Mouse (Mus musculus): ENCODE data around the gene Ankrd65. TPM values are rescaled to one million over a fixed set of nuclear protein-coding genes. Genes with fewer than 3 reads are reported as not detected.

Ankrd65 gene
- total and polyA plus RNA-seq, 3 experiments, result 0.12 TPM; not detected in 2

- H3K27ac ChIP-seq (ENCODE audit: control insufficient read depth, low read depth, low read length), result no peak overlapping the region
Observed at GRCm38 (mm10) chr4:155817533-155817932, 27.3 kb downstream of the Ankrd65 start.

GRCm38 (mm10) chr4:155821025-155821424 is 30.8 kb downstream of the Ankrd65 start:
- peak in 1 of 3 experiments; percentile 14; a peak in 1 of 6 replicates for TF ChIP-seq CTCF (IDR thresholded peaks at IDR 0.05 in 2 of 3, conservative IDR thresholded peaks at IDR 0.05 in 1 of 3; ENCODE audit: control insufficient read depth in 1 of 3, insufficient read depth in 1 of 3, low read depth in 2 of 3, low read length in 3 of 3, poor library complexity in 1 of 3, severe bottlenecking in 1 of 3)
- TF ChIP-seq BHLHE40 (IDR thresholded peaks at IDR 0.05; ENCODE audit: borderline replicate concordance, low read depth, low read length), result no peak
- TF ChIP-seq CHD1 (IDR thresholded peaks at IDR 0.05; ENCODE audit: low read depth, low read length), result no peak
- TF ChIP-seq ZNF384 (IDR thresholded peaks at IDR 0.05; ENCODE audit: low read depth, low read length), result peak; percentile 72
- Histone ChIP-seq H3K4me1 (ENCODE audit: control insufficient read depth in 1 of 2, insufficient read depth in 2 of 2, low read length in 2 of 2) (no peaks in the 10 kb centered on the region), H3K27me3 (ENCODE audit: control insufficient read depth in 1 of 2, insufficient read depth in 2 of 2, low read length in 2 of 2) (no peaks in the 10 kb centered on the region), H3K9ac (ENCODE audit: control insufficient read depth, low read depth, low read length, poor library complexity, severe bottlenecking) (no peak overlapping the region), H3K4me3 (ENCODE audit: control insufficient read depth in 1 of 2, insufficient read depth in 1 of 2, low read depth in 2 of 2, low read length in 2 of 2) (no peak overlapping the region), H3K9me3 (replicated peaks; ENCODE audit: insufficient read depth, low read length) (no peaks in the 10 kb centered on the region), H3K79me2 (ENCODE audit: control insufficient read depth, insufficient read depth, low read length, poor library complexity) (peaks cover 13% of the 10 kb centered on the region), H3K27ac (ENCODE audit: control insufficient read depth, low read depth, low read length) (no peak overlapping the region), H3K36me3 (ENCODE audit: control insufficient read depth in 1 of 2, insufficient read depth in 2 of 2, low read length in 2 of 2) (peaks cover 4 to 63% of the 10 kb centered on the region in 2 experiments; a peak in 3 of 4 replicates)
- DNase-seq (ENCODE audit: low read depth, low spot score), result peak; percentile 70

More at GRCm38 (mm10) chr4:155817533-155817932, 27.3 kb downstream of the Ankrd65 start:
- H3K4me3 ChIP-seq (ENCODE audit: control insufficient read depth in 1 of 2, insufficient read depth in 1 of 2, low read depth in 2 of 2, low read length in 2 of 2), result no peak overlapping the region
- no peak for DNase-seq (ENCODE audit: low read depth, low spot score)
- H3K9ac ChIP-seq (ENCODE audit: control insufficient read depth, low read depth, low read length, poor library complexity, severe bottlenecking), result no peak overlapping the region
- no peak for TF ChIP-seq POLR2AphosphoS2 (IDR thresholded peaks at IDR 0.05; ENCODE audit: low read length)
- 0 out of 4 replicates have a peak, but pooled peaks of 1 of the 2 experiments have one; percentile 21 for TF ChIP-seq POLR2A (IDR thresholded peaks at IDR 0.05; ENCODE audit: control insufficient read depth in 1 of 2, insufficient read depth in 1 of 2, low read depth in 1 of 2, low read length in 2 of 2, poor library complexity in 1 of 2)
- H3K4me1 ChIP-seq (ENCODE audit: control insufficient read depth in 1 of 2, insufficient read depth in 2 of 2, low read length in 2 of 2), result peaks cover 0 to 14% of the 10 kb centered on the region in 2 experiments; a peak in 3 of 4 replicates
- peaks cover 40% of the 10 kb centered on the region for H3K79me2 ChIP-seq (ENCODE audit: control insufficient read depth, insufficient read depth, low read length, poor library complexity)
- H3K27me3 ChIP-seq (ENCODE audit: control insufficient read depth in 1 of 2, insufficient read depth in 2 of 2, low read length in 2 of 2), result no peaks in the 10 kb centered on the region
- peaks cover 19 to 56% of the 10 kb centered on the region in 2 experiments for H3K36me3 ChIP-seq (ENCODE audit: control insufficient read depth in 1 of 2, insufficient read depth in 2 of 2, low read length in 2 of 2)
- H3K9me3 ChIP-seq (replicated peaks; ENCODE audit: insufficient read depth, low read length), result no peaks in the 10 kb centered on the region

GRCm38 (mm10) chr4:155823443-155823842 is 33.2 kb downstream of the Ankrd65 start:
- Histone ChIP-seq H3K79me2 (ENCODE audit: control insufficient read depth, insufficient read depth, low read length, poor library complexity) (peaks cover 4% of the 10 kb centered on the region), H3K9me3 (replicated peaks; ENCODE audit: insufficient read depth, low read length) (no peaks in the 10 kb centered on the region), H3K4me1 (ENCODE audit: control insufficient read depth in 1 of 2, insufficient read depth in 2 of 2, low read length in 2 of 2) (no peaks in the 10 kb centered on the region), H3K9ac (ENCODE audit: control insufficient read depth, low read depth, low read length, poor library complexity, severe bottlenecking) (no peak overlapping the region), H3K4me3 (ENCODE audit: control insufficient read depth in 1 of 2, insufficient read depth in 1 of 2, low read depth in 2 of 2, low read length in 2 of 2) (no peak overlapping the region), H3K27me3 (ENCODE audit: control insufficient read depth in 1 of 2, insufficient read depth in 2 of 2, low read length in 2 of 2) (no peaks in the 10 kb centered on the region), H3K36me3 (ENCODE audit: control insufficient read depth in 1 of 2, insufficient read depth in 2 of 2, low read length in 2 of 2) (peaks cover 4 to 43% of the 10 kb centered on the region in 2 experiments; a peak in 3 of 4 replicates), H3K27ac (ENCODE audit: control insufficient read depth, low read depth, low read length) (no peak overlapping the region)
- DNase-seq (ENCODE audit: low read depth, low spot score), result no peak
- TF ChIP-seq RCOR1 (IDR thresholded peaks at IDR 0.05; ENCODE audit: low read depth, low read length) (no peak), SMC3 (IDR thresholded peaks at IDR 0.05; ENCODE audit: low read depth, low read length) (no peak), GATA1 (IDR thresholded peaks at IDR 0.05; ENCODE audit: low read depth, low read length) (no peak), JUND (IDR thresholded peaks at IDR 0.05; ENCODE audit: low read depth, low read length) (no peak), CHD2 (IDR thresholded peaks at IDR 0.05; ENCODE audit: low read length) (no peak), ZNF384 (IDR thresholded peaks at IDR 0.05; ENCODE audit: low read depth, low read length) (no peak), POLR2AphosphoS2 (IDR thresholded peaks at IDR 0.05; ENCODE audit: low read length) (no peak), TAL1 (IDR thresholded peaks at IDR 0.05; ENCODE audit: low read length) (no peak), ELF1 (IDR thresholded peaks at IDR 0.05; ENCODE audit: low read depth, low read length) (no peak), MAFK (IDR thresholded peaks at IDR 0.05; ENCODE audit: borderline replicate concordance, low read depth, low read length) (no peak), POLR2A (IDR thresholded peaks at IDR 0.05; ENCODE audit: control insufficient read depth in 1 of 2, insufficient read depth in 1 of 2, low read depth in 1 of 2, low read length in 2 of 2, poor library complexity in 1 of 2) (no peak), MYC (IDR thresholded peaks at IDR 0.05; ENCODE audit: low read depth, low read length) (no peak), E2F4 (IDR thresholded peaks at IDR 0.05; ENCODE audit: borderline replicate concordance, low read depth, low read length) (no peak), KAT2A (conservative IDR thresholded peaks at IDR 0.05; ENCODE audit: low read depth, low read length) (no peak), POLR2AphosphoS5 (IDR thresholded peaks at IDR 0.05; ENCODE audit: borderline replicate concordance, low read depth, low read length) (no peak), TCF12 (IDR thresholded peaks at IDR 0.05; ENCODE audit: low read depth, low read length) (no peak), USF1 (IDR thresholded peaks at IDR 0.05; ENCODE audit: low read depth, low read length) (no peak)

Data from MEL (cell line).